Mouse (Mus musculus): Measurements from ENCODE around the gene Slc24a3. TPM values are rescaled to one million over a fixed set of nuclear protein-coding genes. Genes with fewer than 3 reads are reported as not detected.

Gene Slc24a3
- polyA plus RNA-seq, 1 experiment from 2014 or later: 0.64 TPM

DNA sequence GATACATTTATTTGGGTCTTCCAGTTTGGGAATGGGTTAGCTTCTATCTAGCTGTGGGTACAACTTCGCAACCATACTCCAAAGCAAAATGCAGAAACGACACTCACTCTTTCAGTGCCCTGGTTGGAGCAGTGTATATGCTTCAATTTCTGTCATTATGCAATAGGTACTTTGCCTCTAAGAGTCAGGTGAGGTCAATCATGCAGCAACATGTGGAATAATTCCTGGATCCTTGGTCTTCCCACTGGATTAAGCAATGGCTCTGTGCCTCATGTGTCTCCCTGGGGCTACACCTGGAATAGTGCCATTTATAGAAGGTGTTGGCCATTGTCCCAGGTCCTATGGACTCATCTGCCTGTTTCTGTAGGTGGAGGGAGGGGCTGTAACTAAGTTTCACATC is 49.9 kb downstream of the Slc24a3 start:
- H3K36me3 ChIP-seq: no peaks in the 10 kb centered on the region
- no peak overlapping the region for H3K4me3 ChIP-seq
- 94% methylated on average over 2 of the region's 2 CpGs for WGBS
- H3K27ac ChIP-seq (replicated peaks): no peak overlapping the region
- no peaks in the 10 kb centered on the region for H3K9me3 ChIP-seq (replicated peaks)
- no peak for DNase-seq (ENCODE audit: low spot score)
- no peaks in the 10 kb centered on the region for H3K4me1 ChIP-seq
- H3K27me3 ChIP-seq (ENCODE audit: low read depth, poor library complexity, severe bottlenecking): no peaks in the 10 kb centered on the region

GRCm38 (mm10) chr2:145219246-145219645 is 51.7 kb downstream of the Slc24a3 start:
- no peaks in the 10 kb centered on the region for H3K4me1 ChIP-seq
- H3K27ac ChIP-seq (replicated peaks): no peak overlapping the region
- DNase-seq (ENCODE audit: low spot score): no peak
- H3K36me3 ChIP-seq: no peaks in the 10 kb centered on the region
- H3K27me3 ChIP-seq (ENCODE audit: low read depth, poor library complexity, severe bottlenecking): no peaks in the 10 kb centered on the region
- no peak overlapping the region for H3K4me3 ChIP-seq
- no peaks in the 10 kb centered on the region for H3K9me3 ChIP-seq (replicated peaks)
- 89% methylated on average over 6 of the region's 6 CpGs for WGBS

DNA sequence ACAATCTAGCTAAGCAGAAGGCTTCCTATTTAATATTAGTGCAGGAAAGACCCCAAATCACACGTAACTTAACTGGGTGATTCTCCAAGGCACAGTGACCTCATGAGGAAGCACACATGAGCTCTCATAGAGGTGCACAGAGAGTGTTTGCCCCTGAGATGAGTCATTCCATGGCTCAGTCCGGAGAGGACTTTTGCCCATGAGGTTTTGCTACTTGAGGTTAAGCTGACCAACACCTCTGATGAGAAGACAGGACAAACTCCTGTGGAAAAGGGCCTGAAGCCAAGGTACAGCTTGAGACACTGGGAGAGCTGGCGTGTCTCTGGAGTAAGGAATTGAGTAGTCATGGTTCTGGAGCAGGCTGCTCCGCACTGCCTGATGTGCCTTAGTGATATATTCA is 56.1 kb downstream of the Slc24a3 start:
- no peaks in the 10 kb centered on the region for H3K27me3 ChIP-seq (ENCODE audit: low read depth, poor library complexity, severe bottlenecking)
- no peak overlapping the region for H3K27ac ChIP-seq (replicated peaks)
- no peak overlapping the region for H3K4me3 ChIP-seq
- no peaks in the 10 kb centered on the region for H3K9me3 ChIP-seq (replicated peaks)
- H3K4me1 ChIP-seq: 0 out of 2 replicates have a peak, but pooled peaks cover 3% of the 10 kb centered on the region
- 88% methylated on average over 4 of the region's 4 CpGs for WGBS
- H3K36me3 ChIP-seq: no peaks in the 10 kb centered on the region
- DNase-seq (ENCODE audit: low spot score): no peak

DNA sequence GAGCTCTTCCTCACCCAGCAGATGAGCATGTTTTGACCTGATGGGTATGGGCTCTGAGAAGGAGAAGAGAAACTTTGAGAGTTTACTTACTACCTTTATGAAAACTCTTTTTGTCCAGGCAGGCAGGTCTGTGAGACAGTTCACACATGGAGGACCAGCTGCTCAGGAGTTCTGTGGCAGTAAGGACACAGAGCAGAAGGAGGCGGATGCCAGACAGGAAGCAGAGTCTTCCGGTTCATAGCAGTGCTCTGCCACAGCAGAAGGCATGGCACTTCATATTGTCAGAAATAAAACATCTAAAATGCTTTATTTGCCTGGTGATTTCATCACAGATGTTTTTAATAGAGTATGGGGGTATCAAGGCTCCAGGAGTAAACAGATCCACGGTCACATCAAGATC is 58.1 kb downstream of the Slc24a3 start:
- Histone ChIP-seq H3K27ac (replicated peaks) (no peak overlapping the region), H3K9me3 (replicated peaks) (no peaks in the 10 kb centered on the region), H3K36me3 (no peaks in the 10 kb centered on the region), H3K27me3 (ENCODE audit: low read depth, poor library complexity, severe bottlenecking) (no peaks in the 10 kb centered on the region), H3K4me1 (0 out of 2 replicates have a peak, but pooled peaks cover 3% of the 10 kb centered on the region), H3K4me3 (no peak overlapping the region)
- 85% methylated on average over 3 of the region's 3 CpGs for WGBS
- DNase-seq (ENCODE audit: low spot score): no peak

GRCm38 (mm10) chr2:145226100-145226499 is 58.5 kb downstream of the Slc24a3 start:
- no peak overlapping the region for H3K4me3 ChIP-seq
- no peak overlapping the region for H3K27ac ChIP-seq (replicated peaks)
- H3K4me1 ChIP-seq: 0 out of 2 replicates have a peak, but pooled peaks cover 3% of the 10 kb centered on the region
- H3K9me3 ChIP-seq (replicated peaks): no peaks in the 10 kb centered on the region
- H3K36me3 ChIP-seq: no peaks in the 10 kb centered on the region
- WGBS: 86% methylated on average over 1 of the region's 1 CpGs
- no peak for DNase-seq (ENCODE audit: low spot score)
- no peaks in the 10 kb centered on the region for H3K27me3 ChIP-seq (ENCODE audit: low read depth, poor library complexity, severe bottlenecking)

DNA sequence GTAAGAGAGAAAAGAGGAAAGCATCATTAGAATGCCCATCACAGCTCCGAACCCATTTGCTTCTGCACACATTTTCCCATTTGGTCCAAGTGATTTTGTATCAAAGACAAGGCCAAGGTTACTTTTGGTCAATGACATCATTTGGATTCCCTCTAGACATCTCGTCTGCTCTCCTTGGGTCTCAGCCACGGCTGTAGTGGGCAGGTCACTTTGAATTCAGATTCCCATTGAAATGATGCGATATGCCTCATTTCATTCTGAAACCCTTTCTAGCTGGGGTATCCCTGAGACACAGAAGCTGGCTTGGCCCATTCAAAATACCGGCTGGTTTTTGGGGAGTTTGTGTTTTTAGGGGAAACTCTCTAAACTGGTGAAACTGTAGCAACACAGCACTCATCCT is 59.8 kb downstream of the Slc24a3 start:
- H3K27me3 ChIP-seq (ENCODE audit: low read depth, poor library complexity, severe bottlenecking): no peaks in the 10 kb centered on the region
- peaks cover 4% of the 10 kb centered on the region; the same call in 1 of the 2 replicates for H3K4me1 ChIP-seq
- H3K9me3 ChIP-seq (replicated peaks): no peaks in the 10 kb centered on the region
- no peak for DNase-seq (ENCODE audit: low spot score)
- H3K4me3 ChIP-seq: no peak overlapping the region
- H3K36me3 ChIP-seq: no peaks in the 10 kb centered on the region
- 93% methylated on average over 5 of the region's 5 CpGs for WGBS
- H3K27ac ChIP-seq (replicated peaks): no peak overlapping the region

DNA sequence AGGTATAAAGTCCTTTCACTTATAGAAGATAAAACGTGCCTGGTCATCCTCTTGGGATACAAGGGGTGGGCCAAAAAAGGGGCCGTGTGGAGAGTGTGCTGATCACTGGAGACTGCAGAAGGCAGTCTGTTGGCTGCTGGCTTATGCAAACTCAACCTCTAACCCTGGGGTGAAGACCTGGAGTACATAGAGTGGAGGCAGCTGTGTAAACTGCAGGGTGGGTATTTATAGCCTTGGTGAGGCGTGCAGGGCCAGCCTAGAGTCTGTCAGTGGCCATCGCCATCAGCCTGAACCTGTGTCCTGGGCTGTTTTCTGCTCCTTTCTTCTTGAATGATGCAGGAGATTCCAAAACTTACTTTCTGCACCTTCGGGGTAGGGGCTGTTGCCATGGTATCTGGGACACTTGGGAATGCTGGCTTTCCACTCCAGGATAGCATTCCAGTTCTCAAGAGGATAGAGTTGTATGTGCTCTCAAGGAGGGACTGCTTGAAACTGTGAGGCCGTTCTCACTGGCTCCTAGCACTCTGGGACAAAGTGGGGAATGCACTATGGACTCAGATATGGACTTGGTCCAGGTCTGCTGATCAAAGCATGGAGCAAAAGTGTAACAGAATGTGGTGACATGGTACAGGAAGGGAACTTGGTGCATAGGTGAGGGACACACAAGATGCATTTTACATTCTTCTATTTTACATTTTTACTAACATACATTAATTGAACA is 65.4 kb downstream of the Slc24a3 start:
- no peaks in the 10 kb centered on the region for H3K9me3 ChIP-seq (replicated peaks)
- no peak overlapping the region for H3K4me3 ChIP-seq
- WGBS: 60% methylated on average over 6 of the region's 6 CpGs
- no peaks in the 10 kb centered on the region for H3K36me3 ChIP-seq
- H3K27ac ChIP-seq (replicated peaks): no peak overlapping the region
- DNase-seq (ENCODE audit: low spot score): peak; percentile 38
- H3K27me3 ChIP-seq (ENCODE audit: low read depth, poor library complexity, severe bottlenecking): no peaks in the 10 kb centered on the region
- H3K4me1 ChIP-seq: peaks cover 21% of the 10 kb centered on the region

GRCm38 (mm10) chr2:145233547-145234398 is 66.2 kb downstream of the Slc24a3 start:
- DNase-seq (ENCODE audit: low spot score): no peak

DNA sequence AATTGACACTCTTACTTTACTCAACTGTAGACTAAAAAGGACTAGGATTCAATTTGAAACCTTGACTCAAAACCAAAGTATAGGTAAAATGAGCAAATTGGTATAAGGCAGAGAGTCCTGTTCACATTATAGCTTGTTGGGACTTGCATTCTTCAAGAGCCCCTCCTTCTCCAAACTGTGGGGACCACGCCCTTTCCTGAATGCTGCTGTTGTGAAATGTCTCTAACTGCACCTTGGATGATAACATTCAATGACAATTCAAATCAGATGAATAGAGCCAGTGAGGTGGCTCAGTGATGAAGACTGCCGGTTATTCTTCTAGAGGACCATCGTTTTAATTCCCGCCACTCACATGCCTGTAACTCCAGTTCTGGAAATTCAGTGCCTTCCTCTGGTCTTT is 78.8 kb downstream of the Slc24a3 start:
- no peaks in the 10 kb centered on the region for H3K36me3 ChIP-seq
- no peak overlapping the region for H3K4me3 ChIP-seq
- WGBS: 84% methylated on average over 4 of the region's 4 CpGs

More at GRCm38 (mm10) chr2:145233547-145234398, 66.2 kb downstream of the Slc24a3 start:
- Histone ChIP-seq H3K27ac (replicated peaks) (no peak overlapping the region; the same call in 1 of the 2 replicates), H3K4me3 (no peak overlapping the region), H3K36me3 (no peaks in the 10 kb centered on the region), H3K9me3 (replicated peaks) (no peaks in the 10 kb centered on the region), H3K27me3 (ENCODE audit: low read depth, poor library complexity, severe bottlenecking) (no peaks in the 10 kb centered on the region), H3K4me1 (peaks cover 21% of the 10 kb centered on the region)
- WGBS: 46% methylated on average over 7 of the region's 7 CpGs

DNA sequence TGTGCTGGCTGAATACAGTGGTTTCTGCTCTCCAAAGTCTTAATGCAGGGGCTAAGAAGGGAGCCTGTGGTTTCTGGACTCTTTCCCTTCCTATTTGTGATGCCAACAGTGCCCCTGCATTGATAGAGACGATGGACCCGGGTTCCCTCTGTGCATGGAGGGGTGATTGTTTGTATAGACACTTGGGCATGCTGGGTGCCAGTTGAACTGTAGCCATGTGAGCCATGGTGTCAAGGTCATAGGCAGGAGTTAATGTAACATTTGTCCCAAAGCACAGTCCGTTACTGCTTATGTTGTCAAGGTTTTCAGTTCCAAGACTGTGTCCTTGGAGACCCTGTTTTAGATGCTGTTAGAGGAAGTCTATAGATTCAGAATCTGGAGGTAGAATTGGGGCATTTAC is 80.6 kb downstream of the Slc24a3 start:
- Histone ChIP-seq H3K27ac (replicated peaks) (no peak overlapping the region), H3K4me1 (no peaks in the 10 kb centered on the region), H3K9me3 (replicated peaks) (no peaks in the 10 kb centered on the region), H3K36me3 (no peaks in the 10 kb centered on the region), H3K4me3 (no peak overlapping the region), H3K27me3 (ENCODE audit: low read depth, poor library complexity, severe bottlenecking) (no peaks in the 10 kb centered on the region)
- DNase-seq (ENCODE audit: low spot score): no peak
- 87% methylated on average over 3 of the region's 3 CpGs for WGBS

More for the DNA sequence above, 78.8 kb downstream of the Slc24a3 start:
- no peaks in the 10 kb centered on the region for H3K9me3 ChIP-seq (replicated peaks)
- no peak for DNase-seq (ENCODE audit: low spot score)
- H3K27ac ChIP-seq (replicated peaks): no peak overlapping the region
- H3K27me3 ChIP-seq (ENCODE audit: low read depth, poor library complexity, severe bottlenecking): no peaks in the 10 kb centered on the region
- no peaks in the 10 kb centered on the region for H3K4me1 ChIP-seq

DNA sequence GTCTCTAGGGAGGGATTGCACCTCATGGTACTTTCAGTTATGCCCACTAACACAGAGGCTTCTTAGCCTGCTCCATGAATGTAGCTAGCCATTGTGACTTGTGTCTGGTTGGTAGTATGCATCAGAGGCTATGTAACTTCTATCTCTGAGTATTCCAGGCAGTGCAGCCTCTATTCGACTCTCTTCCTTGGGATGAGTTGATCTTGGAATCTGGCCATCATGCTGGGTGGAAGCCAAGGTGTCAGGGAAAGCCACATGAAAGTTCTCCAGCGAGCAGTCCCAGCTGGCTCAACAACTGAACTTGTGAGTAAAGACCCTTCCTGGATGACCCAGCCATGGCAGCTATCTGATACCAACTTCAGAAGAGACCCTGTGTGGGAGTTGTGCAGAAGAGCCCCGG is 89.8 kb downstream of the Slc24a3 start:
- DNase-seq (ENCODE audit: low spot score): no peak

DNA sequence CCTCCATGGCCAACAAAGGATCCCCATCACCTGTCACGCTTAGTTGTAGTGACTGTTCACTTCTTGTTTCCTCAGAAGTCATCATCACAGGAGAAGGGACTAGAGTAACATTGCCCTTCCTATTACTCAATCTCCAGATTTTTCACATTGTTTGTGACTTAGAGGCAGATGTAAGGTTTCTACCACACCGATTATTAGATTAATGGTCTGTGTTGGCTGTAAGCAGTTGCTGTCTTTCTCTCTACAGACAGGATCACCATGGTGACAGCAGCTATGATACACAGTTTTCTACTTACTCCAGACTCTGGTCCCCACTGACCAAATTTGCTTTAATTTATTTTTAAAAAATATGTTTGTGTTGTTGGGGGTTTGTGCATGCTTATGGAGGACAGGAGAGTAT is 90.3 kb downstream of the Slc24a3 start:
- 93% methylated on average over 2 of the region's 2 CpGs for WGBS

More for the DNA sequence above, 89.8 kb downstream of the Slc24a3 start:
- no peaks in the 10 kb centered on the region for H3K27me3 ChIP-seq (ENCODE audit: low read depth, poor library complexity, severe bottlenecking)
- H3K27ac ChIP-seq (replicated peaks): no peak overlapping the region
- no peak overlapping the region for H3K4me3 ChIP-seq
- WGBS: 89% methylated on average over 3 of the region's 3 CpGs
- H3K9me3 ChIP-seq (replicated peaks): no peaks in the 10 kb centered on the region
- H3K4me1 ChIP-seq: no peaks in the 10 kb centered on the region
- no peaks in the 10 kb centered on the region for H3K36me3 ChIP-seq

DNA sequence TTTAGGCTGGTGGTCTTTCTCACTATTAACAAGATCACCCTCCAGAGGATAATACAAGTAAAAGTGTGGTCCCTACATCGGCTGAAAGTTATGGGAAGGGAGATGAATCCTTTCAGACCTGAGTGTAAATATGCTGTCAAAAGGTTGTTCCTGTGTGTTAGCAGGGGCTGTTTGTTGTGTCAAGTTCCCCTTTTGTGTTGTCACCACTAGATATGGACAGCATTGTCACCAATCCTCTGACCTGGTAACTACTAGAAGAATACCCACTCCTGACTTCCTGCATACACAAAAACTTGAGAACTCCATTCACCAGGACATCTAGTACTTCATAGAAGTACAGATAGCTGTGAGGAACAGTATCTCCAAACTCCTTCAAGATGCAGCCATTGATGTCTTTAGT is 93.0 kb downstream of the Slc24a3 start:
- Histone ChIP-seq H3K27me3 (ENCODE audit: low read depth, poor library complexity, severe bottlenecking) (no peaks in the 10 kb centered on the region), H3K9me3 (replicated peaks) (no peaks in the 10 kb centered on the region), H3K4me1 (no peaks in the 10 kb centered on the region), H3K27ac (replicated peaks) (no peak overlapping the region), H3K36me3 (no peaks in the 10 kb centered on the region), H3K4me3 (no peak overlapping the region)
- no peak for DNase-seq (ENCODE audit: low spot score)
- WGBS: 93% methylated on average over 1 of the region's 1 CpGs

More for the DNA sequence above, 90.3 kb downstream of the Slc24a3 start:
- Histone ChIP-seq H3K27ac (replicated peaks) (no peak overlapping the region), H3K4me3 (no peak overlapping the region), H3K27me3 (ENCODE audit: low read depth, poor library complexity, severe bottlenecking) (no peaks in the 10 kb centered on the region), H3K9me3 (replicated peaks) (no peaks in the 10 kb centered on the region), H3K36me3 (no peaks in the 10 kb centered on the region), H3K4me1 (no peaks in the 10 kb centered on the region)
- DNase-seq (ENCODE audit: low spot score): no peak

Data from midbrain, embryonic 10.5 days (tissue).